Mouse (Mus musculus): Measurements from ENCODE around the gene Gm5150.
A peak's percentile ranks its signal among the peaks of the same experiment; 100 is the strongest.
"Not testable (repeated sequence)": the region's sequence is repeated elsewhere in the genome, so short reads cannot be mapped to it uniquely, and the experiment has no call there.

Gene Gm5150

DNA sequence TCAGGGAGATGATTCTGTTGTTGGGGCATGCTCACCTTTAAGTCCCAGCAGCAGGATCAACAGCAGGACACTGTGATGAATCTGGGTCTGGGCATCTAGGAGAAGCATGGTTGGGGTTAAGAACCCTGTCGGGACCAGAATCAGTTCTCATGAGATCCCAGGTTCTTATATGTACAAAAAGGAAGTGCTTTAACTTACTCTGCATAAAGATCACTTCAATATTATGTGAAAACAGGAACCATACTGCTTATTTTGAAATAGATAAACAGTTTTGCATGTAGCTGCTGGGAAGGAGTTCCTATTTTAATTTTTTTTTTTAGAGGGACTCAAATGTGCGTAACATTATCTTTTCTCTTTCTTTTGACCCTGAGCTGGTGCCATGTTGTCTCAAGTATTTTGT is at the start of gene Gm5150:
Gene Gm5150, minus strand, starts transcription at position 223 of the 400 bp plus-strand sequence.
- DNase-seq = no peak

DNA sequence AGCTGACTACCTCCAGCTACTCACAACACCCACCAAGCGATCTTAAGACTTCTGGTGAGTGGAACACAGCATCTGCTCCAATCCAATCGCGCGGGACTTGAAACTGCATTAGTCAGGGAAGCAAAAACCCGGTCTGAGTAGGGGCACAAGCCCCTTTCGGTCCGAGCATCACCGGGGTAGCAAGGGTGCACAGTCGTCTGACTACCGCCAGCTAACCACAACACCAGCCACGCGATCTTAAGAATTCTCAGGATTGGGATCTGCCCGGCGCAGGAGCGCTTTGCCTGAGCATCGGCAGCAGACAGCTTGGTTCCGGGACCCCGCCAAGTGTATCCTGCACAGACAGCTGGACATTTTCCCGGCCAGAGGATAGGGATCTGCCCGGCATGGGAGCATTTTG is 45.5 kb upstream of the Gm5150 start:
- not testable (repeated sequence) for DNase-seq

DNA sequence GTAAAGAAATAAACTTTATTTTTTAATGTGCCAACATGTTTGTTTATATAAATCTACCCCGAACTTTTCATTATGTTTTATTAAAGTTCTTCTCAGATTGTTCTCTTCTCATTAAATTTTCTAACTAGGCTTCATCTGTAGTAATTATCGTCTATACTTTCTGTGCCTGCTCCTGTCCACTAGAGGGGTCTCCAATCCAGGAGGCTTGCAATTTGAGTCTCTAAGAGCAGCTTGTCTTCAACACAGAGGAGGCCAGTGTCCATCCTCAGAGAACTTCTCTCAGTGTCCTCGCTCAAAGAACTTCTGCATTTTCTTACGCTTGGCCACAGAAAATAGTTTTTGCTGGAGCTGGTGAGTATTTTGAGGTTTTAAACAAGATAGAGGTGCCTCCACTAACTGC is 41.1 kb upstream of the Gm5150 start:
- no peak for DNase-seq

DNA sequence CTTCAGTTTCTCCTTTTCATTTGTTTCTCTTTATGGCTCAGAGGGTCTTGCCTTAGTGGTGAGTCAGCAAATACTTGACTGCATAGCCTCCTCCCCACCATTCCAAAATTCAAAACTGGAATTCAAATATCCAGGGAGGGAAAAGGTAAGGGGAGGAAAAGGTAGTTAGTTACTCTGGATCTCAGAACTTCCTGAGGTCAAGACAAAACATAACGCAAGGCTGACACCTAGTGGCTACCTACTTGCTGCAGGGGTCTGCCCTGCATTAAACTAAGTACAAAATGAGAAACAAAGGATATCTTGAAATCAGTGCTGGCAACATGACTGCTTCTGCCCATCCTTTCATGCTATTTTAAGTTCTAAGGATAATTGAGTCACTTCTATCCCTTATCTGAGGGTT is 37.1 kb upstream of the Gm5150 start:
- DNase-seq = peak; percentile 59

DNA sequence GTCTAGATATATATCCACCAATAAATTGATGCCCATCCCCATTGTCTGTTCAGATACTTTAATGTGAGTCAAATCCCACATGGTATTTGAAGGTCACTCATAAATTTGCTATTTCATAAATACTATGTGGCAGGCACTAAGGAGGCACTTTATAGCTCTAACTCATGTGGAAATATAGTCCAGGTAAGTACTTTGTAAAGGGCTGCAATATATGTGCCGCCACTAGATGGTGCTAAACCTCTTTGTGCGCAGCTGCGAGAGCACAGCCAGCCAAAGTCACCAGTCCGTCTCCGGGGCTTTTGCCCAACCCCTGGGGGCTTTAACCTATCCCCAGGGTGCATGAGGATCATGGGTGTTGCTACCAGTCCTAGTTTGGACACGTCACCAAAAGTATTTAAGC is 18.8 kb upstream of the Gm5150 start:
- DNase-seq = peak; percentile 26

DNA sequence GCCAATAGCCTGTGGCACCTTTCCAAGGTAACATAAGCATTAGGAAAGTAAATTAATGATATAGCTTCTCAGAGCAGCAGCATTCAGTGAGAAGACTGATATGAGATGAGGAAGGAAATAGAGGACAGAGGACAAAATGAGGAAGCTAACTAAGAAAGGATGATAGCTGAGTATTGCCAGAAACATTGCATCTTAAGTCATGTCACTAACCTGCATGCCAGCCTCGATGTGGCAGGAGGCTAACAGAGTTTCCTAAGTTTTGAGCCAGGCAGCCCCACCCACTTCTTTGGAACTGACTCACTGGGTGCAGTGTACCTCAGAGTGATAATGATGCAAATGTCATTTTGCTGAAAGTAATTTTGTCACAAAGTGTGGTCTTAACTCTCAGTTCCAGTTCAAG is 16.0 kb upstream of the Gm5150 start:
- no peak for DNase-seq

DNA sequence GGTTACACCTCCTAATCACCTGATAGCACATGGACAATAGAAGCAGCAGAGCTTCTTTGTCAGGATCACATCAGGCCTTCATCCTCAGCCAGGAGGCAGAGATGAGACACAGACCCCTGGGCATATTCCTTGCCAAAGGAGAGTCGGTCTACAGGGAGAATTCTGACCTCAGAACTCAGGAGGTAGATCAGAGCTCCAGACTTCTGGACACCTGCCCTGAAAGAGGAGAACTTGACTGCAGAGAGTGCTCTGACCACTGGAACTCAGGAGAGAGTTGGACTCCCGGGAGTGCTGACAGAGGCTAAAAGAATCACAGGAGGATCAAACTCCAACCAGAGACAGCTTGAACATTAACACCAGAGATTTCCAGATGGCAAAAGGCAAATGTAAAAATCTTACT is 8.2 kb upstream of the Gm5150 start:
- not testable (repeated sequence) for DNase-seq

DNA sequence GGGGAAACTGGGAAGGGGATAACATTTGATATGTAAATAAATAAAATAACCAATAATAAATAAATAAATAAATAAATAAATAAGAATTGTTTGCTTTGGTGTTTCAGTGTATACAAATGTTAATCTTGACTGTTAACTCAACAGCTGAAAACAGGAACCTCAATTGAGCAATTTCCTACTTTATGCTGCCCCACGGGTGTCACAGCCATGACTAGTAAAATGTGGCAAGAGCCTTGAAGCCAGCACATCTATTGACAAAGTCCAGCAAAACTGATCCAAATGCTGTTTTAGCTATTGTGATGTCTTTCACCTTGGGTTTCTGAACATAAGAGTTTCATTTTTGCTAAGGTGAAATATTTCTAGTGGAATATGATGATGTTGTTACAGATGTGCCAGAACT is 1.6 kb upstream of the Gm5150 start:
- DNase-seq = no peak

DNA sequence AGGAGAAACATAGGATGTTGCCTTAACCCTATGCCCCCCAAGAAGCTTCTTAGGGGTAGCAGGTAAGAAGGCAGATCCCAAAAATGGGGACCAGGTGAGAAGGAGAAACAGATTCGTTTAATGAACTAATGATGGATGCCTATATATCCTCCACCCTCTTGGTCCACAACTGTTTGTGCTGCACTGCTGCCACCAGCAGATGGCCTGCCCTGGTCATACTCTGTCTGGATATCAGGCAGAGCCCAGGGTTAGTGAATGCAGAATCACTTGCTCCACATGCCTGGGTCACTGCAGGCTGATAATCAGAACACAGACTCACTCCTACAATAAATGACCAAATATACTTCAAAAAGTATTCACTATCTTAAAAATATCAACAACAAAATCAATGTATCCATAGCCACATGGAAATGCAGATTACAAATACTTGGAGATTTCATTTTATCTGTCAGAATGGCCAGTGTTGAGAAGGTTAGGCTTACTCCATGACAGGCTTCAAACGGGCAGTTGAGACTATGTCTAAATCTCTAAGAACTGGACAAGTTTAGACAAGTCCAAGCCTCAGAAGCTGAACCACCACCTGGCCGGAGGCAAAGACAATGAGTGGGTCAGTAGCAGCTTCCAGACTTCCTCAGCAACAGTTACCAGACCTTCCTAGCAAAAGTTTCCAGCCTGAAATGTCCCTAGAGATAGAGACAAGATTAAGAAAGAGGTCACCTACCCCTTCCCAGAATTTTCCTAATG is 2.2 kb downstream of the Gm5150 start:
- DNase-seq = no peak

DNA sequence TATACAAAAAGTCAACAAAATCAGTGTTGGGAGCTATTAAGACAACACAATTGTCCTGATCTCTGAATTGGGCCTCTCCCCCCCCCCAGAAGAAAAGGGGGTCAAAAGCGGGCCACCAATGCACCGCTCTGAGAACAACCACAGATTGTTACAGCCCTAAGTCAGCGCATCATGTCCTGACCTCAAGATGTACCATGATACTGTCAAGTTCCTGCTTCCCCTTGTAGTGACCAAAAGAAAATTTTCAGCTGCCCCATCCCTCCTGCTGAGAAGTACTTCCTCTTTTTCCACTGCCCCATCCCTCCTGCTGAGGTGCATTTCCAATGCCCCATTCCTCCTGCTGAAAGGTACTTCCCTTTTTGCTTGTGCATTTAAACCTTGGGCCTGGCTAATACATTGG is 6.8 kb downstream of the Gm5150 start:
- DNase-seq = not testable (repeated sequence)

DNA sequence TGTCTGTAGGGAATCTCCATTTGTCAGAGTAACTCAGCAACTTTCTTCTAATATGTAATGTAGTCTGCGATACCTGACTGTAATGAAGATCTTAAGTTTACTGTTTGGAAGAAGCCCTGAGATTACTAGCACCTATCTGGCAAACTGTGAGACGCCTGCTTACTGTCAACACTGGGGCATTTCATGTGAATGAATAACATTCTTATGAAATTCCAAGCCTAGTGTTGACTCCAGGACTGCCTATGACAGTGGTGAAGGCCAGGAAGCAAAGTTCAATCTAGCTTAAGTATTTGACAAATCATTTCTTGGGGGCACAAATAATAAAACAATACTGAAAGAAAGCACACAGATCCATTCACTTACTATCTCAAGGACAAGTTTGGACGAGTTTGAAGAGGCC is 24.0 kb downstream of the Gm5150 start:
- no peak for DNase-seq

DNA sequence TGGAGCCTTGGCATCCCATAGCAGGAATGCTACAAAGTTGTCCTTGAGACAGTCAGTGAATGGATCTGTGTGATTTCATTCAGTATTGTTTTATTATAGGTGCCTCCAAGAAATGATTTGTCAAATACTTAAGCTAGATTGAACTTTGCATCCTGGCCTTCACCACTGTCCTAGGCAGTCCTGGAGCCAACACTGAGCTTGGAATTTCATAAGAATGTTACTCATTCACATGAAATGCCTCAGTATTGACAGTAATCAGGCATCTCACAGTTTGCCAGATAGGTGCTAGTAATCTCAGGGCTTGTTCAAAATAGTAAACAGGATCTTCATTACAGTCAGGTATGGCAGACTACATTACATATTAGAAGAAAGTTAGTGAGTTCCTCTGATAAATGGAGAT is 49.3 kb downstream of the Gm5150 start:
- no peak for DNase-seq

Data from embryo, embryonic 11 days (tissue).